Mouse (Mus musculus): Measurements from ENCODE around the gene Gnaz.

Gene Gnaz

DNA sequence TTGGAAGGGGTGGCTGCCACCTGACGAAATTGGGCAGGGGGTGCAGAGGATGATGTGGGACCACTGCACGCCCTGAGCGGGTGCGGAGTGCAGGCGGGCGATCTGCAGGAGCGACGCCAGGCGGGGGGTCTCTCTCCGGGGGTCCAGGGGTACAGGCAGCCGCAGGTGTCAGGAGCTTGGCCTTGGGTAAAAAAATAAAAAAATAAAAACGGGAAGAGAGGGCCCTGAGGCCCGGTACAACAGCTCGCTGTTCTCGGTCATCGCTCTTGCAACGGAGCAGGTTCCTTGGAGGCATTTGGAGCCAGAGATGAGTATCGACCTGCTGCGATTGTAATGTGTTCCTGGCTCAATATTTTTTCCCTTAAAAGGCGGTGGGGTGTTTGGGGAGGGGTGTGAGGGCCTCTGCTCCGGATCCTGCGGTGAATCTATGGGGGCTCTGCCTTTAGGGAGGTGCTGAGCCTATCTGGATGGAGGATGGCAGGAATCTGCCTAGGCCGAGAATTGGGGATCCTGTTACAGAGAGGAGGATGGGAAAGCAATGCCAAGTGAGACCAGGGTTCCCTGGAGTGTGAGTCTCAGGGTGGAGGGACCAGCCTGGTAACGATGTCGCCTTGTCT lies 782 bp downstream of the Gnaz start:
- DNase-seq (ENCODE audit: inconsistent ontology term): peak; percentile 12

DNA sequence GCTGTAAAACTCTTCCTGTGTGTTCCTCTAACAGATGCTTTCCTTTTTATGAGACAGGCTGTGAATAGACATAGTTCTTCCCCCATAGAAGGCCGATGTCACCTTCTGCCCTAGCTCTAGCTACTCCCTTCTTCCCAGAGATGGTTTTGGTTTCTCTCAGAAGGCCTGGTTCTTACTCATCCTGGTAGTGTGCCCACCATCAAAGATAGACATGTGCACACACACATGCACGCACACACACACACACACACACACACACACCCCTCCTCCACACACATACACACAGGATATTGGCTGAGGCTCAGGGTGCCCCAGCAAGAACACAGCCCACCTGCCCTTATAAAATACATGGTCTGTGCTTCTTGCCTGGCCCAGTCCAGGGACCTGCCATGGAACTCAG lies 2.3 kb downstream of the Gnaz start:
- no peak for DNase-seq (ENCODE audit: inconsistent ontology term)

DNA sequence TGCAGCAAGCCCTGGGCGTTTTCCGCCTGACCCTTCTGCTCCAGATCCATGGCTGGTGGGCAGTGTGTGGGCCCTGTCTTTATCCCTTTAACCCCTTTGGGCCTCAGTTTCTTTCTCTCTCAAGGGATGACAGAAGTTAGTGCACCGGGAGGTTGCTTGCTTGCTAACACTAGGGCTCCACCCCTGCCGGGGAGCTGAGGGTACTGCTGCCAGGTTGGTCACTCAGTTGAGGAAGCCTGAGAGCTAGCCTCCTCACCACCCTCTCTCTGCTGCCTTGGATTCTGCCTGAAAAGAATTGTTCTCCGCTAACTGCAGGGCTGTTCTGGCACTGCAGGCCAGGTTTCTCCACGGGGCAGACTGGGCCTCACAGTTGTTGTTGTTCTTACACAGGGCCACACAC lies 6.0 kb downstream of the Gnaz start:
- DNase-seq (ENCODE audit: inconsistent ontology term): no peak

DNA sequence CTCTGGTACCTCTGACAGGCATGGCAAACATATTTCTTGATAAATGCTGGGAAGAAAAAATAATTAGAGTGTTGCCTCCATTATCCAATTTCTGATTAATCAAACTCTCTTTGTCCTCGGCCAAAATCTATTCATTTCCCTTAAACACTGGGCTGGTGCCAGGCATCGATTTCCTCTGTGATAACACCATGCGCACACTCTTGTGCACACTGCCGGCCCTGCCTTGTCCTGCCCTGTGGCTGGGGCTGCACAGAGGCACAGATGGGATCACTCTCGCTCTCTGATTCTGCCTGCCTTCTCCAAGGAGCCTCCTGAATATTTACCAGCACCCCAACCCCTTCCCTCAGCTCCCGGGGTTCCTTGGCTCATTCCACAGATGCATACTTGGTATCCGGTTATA lies 8.6 kb downstream of the Gnaz start:
- no peak for DNase-seq (ENCODE audit: inconsistent ontology term)

DNA sequence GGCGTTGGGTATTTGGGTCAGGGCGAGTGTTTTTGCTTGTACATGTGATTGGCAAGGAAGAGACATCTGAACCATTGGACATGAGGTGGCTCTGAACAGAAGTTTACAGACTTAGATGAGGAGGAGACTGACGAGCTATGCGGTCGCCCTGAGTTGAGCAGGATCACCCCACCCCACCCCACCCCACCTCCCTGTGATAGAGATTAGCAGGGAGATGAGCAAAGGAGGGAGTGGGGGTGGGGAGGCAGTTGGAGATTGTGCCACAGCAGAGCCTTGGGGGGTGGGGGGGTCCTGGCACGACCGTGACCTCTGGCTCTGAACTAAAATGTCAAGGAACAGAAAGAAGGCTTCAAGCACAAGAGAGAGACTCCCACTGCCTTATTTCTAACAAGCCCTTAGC lies 9.5 kb downstream of the Gnaz start:
- no peak for DNase-seq (ENCODE audit: inconsistent ontology term)

DNA sequence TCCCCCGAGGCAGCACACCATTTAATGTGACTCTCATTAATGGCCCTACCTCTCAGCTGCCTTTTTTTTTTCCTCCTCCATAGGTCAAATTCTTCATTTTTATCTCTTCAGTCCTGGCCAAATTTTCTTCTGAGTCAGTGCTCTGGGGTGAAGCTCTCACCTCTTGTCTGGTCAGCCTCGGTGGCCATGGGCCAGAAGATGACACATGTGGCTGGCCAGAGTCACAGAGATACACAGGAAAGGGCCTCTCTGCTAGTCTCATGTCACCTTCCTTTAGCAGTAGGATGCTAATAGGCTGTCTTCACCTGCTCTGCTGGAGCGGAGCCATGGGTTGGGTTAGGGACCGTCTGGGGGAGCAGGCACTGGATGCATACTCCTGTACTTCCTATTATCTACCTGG lies 11.1 kb downstream of the Gnaz start:
- DNase-seq (ENCODE audit: inconsistent ontology term): peak; percentile 36

DNA sequence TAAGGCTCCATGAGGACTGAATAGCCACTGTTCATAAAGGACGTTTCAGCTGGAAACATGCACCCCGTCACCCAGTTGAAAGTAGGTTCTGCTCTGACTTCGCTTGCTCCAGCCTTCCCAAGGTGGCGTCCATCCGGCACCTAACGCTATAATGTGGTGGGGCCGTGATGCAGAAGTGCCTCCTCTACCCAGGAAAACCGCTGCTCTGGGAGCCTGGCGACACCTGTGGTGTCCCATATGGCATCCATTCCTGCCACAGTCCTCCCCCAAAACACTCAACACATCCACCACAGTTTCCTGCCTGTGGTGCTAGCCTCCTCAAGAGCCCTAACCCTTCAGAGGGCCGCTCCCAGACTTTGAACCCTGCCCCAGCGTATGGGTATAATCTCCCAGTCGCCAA lies 14.2 kb downstream of the Gnaz start:
- DNase-seq (ENCODE audit: inconsistent ontology term): no peak

DNA sequence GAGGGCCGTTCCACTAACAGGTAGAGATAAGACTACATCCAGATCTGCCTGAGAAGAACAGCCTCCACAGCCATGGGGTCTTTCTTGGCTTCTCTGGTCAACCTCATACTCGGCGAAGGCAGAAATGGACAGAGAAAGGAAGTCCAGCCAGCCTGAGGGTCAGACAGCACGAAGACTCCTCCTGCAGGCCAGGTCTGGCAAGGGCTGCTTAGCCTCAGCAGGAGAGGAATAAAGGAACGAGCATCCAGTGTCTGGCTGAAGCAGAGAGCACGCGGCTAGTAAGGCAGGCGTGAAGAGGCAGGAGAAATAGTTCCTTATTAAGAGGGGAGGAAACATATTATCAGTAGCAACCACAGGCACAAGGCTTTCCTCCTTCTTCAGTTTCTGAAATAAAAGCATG lies 16.2 kb downstream of the Gnaz start:
- no peak for DNase-seq (ENCODE audit: inconsistent ontology term)

DNA sequence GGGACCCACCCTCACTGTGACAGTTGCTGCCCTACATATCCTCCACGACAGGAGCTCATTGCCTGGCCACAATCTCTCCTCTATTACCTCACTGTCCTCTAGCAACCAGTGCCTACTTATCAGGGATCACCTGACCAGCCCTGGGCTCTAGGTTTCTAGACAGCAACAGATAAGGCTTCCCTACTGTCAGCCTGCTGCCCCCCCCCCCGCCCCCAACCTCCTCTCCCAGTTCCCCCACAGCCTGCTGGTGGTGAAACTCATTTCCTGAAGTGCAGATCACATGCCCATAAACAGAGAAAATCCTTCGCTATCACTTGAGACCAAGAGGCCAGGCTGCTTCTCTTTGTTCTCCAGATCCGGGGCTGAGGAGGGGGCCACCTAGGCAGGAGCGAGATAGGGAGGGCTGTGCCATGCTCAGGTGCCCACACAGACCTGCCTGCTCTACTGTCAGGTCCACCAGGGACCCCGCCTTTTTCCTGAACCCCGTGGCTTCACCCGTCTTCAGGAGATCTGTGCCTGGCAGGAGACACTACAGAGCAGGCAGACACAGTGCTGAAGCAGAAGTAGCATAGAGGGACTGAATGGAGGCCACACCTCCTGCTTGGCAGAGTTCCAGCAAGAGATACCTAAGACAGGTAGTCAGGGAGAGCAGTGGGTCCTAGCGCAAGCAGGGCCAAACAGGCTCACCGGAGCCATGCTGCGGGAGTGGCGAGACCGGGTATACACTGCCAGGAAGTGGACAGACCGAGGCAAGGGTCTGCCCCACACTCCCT lies 20.9 kb downstream of the Gnaz start:
- no peak for DNase-seq (ENCODE audit: inconsistent ontology term)

DNA sequence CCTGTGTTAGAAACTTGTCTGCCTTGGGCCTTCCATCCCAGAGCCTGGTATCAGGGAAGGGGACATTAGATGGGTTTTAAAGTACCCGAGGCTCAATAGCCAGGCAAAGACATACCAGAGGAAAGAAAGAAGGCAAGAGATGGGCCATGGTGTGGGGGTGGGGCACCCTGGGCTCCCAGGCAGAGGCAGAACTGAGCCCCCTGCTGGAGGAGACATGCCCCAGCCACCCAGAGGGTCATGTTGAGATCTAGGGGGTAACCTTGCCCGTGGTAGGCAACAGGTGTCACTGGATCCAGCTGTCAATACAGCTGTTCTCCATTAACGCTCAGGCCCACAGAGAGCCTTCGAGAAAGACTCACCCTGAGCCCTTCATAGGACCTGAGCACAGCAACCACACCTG lies 22.8 kb downstream of the Gnaz start:
- no peak for DNase-seq (ENCODE audit: inconsistent ontology term)

DNA sequence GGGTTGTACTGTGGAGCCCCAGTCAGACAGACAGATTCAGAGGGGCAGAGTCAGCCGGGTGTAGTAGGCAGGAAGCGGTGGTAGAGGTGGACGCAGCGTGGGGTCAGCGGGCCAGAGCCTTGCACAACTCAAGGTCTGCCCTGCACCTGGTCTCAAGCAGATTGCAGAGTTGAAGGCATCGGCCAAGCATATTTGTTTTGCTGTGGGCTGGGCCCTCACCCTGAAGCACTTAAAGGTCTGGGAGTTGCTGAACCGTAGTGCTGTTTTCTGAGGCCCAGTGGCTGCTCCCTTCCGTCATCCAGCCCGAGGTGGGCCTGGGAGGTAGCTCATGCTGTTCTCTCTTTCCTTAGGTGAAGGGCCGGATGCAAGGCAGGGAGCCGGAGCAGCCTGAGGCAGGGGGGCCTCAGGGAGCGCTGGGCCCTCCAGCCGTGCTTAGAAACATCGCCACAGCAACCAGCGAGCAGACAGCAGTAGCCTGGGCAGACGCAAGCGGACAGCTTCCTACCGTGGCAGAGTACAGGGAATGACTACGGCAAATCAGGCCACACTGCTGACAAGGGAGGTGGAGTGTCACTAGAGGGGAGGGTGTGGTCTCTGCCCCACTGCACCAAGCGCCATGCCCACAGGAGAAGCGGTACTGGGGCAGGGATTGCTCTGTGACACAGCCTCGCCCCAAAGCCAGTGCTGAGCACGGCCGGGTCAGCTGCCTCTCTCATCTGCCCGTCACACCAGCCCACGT lies 23.8 kb downstream of the Gnaz start:
- no peak for DNase-seq (ENCODE audit: inconsistent ontology term)

DNA sequence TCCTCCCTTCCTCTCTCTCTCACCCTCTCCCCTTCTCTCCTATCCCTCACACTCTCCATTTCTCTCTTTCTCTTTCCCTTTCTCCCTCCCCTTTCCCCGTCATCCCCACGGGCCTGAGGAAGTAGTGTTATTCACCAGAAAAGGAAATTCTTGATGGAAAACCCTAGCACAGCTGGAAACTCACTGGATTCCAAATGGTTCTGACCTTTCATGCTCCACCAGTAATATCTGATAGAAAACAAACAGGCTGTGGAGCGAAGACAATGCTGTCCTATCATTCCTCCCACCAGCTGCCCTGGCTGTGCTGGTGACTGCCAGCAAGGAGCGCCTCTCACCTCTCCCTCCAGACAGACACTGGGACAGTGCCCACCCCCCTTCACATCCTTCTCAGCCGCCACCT lies 27.9 kb downstream of the Gnaz start:
- DNase-seq (ENCODE audit: inconsistent ontology term): peak; percentile 54

DNA sequence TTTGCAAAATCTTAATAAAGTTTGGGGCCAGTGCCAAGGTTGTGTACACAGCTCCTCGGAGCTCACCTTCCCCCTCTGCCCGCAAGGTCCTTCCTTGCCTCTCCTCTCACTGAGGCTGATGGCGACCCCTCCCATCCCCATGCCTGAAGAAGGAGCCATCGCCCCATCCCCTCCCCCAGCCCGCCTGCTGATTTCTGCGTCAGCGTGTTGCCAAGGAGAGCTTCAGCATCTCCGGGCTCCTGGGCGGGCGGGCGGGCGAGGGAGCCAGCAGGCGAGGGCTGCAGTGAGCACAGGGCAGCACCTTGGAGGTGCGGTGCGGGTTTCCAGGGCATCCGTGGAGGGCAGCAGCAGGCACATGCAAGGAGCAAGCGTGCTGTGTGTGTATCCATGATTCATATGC lies 28.4 kb downstream of the Gnaz start:
- peak; percentile 33 for DNase-seq (ENCODE audit: inconsistent ontology term)

DNA sequence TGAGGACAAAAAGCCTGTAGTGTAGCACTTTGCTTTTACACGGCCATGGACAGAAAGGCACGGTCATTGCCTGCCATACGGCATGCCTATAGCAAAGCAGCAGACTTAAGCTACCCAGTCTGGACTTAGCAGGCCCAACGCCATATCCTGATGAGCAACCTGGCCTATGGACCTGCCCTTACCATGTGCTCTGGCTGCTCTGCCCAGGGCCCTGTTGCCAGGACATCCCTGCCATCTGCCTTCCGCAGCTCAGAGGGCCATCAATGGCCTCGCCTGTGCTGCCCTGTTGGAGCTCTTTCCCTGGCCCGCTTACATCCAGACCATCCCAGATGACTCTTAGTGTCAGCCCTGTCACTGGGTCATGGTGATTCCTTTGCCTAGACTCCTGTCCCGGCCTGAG lies 34.4 kb downstream of the Gnaz start:
- DNase-seq (ENCODE audit: inconsistent ontology term): no peak

DNA sequence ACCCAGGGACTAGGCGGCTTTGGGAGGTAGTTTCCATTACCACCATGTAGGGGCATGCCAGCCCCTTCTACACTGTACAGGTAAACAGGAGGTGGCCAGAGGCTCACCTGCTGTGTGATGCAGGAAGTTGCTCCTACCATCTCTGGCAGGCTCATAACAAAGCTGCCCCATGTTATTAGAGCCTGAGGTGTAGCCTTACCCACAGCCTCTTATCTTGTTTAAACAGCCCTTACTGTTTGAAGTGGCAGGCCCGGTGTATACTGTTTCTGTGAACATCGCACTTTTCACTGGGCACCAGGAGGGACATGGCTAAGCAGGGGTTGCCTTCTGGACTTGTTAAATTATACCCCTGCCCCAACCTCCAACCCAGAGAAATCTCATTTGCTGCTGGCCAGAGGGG lies 37.1 kb downstream of the Gnaz start:
- DNase-seq (ENCODE audit: inconsistent ontology term): no peak

DNA sequence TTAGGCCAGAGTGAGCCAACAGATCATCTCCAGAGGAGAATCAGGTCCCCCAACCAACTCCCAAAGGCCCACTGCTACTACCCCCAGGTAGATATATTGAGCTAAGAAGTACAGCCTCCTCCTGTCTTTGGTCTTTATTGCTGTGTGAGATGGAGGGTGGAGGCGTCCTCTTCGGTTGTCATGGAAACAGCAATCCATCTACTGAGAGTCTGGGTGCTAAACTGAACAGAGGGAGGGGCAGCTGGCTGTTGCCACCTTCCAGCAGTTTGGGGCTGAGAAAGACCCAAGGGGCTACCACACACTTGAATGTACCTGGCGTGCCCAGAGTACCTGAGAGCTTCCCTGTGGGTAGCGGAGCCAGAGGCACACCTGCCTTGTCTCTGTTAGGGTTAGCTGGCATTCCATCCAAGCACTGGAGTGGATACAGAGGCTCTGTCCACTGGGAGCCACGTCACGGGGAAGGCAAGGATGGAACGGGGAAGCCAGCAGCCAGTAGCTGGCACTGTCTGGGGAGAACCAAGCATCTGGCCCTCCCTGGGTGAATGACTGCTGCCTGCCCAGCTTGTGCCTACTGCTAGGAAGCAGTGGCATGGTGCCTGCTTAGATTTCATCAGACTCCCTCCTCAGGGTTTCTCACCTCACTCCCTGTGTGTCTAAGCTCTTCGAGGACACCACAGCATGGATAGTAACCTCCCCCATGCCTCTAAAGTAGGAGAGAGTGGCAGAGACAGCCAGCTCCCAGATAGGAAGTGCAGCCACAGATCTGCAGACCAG lies 40.1 kb downstream of the Gnaz start:
- no peak for DNase-seq (ENCODE audit: inconsistent ontology term)

DNA sequence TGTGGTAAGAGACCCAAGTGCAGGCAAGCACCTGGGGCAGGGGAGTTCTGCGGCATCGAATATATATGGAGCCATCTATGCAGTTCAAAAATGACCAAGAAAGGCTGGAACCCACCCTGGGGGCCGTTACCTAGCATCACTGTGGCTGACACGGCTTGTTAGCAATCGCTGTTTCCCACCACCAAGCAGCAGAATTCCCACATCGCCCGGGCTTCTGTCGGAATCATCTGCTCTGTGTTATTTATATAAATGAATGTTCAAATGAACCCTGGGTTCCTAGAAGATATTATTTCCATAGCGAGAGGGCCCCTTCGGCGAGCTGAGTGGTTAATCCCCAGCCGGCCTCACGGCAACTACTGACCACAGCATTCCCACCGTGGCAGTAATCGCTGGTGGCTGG lies 43.7 kb downstream of the Gnaz start:
- DNase-seq (ENCODE audit: inconsistent ontology term): no peak

DNA sequence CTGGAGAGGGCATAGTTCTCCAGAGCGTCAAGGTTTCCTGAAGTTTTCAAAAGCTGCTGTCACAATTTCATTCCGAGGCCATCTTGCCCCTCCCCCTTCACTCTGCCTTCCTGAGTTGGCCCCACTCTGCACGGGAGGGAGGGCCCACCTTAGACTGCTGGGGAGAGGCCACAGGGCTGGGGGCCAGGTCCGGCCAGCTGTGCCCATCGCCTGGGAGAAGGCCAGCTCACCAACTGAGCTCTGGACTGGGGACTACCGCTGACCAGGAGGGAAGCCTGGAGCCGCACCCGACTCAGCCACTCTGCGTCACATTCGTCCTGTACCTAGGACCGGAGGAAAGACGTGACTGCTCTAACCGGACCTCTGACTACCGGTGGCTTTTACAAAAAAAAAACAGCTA lies 48.5 kb downstream of the Gnaz start:
- no peak for DNase-seq (ENCODE audit: inconsistent ontology term)

DNA sequence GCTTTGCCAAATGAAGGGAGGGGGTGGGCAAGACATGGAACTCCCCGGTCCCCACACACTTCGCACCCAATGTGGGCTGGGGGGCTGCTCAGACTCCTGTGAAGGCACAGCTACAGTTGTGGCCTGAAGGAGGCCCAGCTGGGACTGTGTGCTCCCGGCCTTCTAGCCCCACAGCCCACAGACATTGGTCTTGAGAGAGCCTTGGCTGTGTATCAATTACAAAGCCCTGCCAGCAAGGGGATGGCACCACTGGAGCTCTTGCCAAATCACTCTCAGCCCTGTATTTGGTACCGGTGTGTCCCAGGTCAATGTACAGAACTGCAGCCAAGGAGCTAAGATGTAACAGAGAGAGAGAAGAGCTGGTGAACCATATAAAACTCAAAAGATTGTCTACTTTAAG lies 49.5 kb downstream of the Gnaz start:
- no peak for DNase-seq (ENCODE audit: inconsistent ontology term)

DNA sequence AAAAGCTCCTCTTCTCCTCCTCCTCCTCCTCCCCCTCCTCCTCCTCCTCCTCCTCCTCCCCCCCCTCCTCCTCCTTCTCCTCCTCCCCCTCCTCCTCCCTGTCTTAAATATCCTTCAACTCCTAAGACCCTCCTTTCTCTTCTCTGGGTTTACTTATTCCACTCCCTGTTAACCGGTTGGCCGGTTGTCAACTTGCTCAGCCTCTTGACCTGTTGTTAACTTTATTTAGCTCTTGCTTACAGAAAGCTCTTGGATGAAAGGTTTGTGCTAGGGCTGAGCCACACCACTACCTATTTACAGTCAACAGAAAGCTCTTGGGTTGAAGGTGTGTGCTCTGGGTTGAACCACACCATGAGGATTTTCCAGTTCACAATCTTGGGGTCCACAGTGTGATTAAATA lies 53.3 kb downstream of the Gnaz start:
- no peak for DNase-seq (ENCODE audit: inconsistent ontology term)

DNA sequence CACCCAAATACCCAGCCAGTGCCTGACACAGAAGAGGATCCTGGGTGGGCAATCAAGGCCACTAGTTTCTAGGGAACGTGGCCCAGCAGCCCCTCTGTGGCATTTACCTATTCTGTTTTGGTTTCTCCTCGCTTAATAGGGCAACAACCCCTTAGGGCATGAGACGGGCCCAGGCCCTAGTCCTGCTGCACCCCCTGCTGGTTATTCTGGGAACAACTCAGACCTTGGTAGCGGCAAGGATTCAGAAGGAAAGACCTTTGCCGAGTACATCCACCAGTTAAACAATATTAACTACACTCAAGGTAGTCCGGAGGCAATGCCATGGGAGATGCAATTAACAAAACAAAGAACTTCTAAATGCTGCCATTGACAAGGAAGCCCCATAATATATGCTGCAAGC lies 54.2 kb downstream of the Gnaz start:
- peak; percentile 57 for DNase-seq (ENCODE audit: inconsistent ontology term)

DNA sequence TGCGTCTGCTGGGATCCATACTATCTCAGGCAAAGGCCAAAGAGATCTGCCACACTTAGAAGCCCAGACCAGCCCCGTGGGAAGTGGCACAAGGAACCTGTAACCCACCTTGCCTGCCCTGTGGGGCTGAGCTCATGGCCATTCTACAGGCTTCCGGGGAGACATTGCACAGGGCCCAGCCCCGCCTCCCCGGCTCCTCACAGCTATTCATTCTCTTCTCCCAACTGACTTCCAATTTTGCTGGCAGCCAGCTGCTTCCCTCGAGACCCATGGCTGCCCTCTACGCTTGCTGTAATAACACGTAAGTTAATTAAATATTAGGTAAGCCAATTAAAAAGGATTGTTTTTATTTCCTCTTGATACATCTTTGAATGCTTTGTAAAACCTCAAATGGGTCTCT lies 59.5 kb downstream of the Gnaz start:
- no peak for DNase-seq (ENCODE audit: inconsistent ontology term)
